Mouse (Mus musculus) limb, embryonic 13.5 days (tissue): Measurements from ENCODE around the gene Gla. TPM values are rescaled to one million over a fixed set of nuclear protein-coding genes. Genes with fewer than 3 reads are reported as not detected.

Source experiments
- ATAC-seq: fragments of 200-750 bp; cut with Nextera tagmentation; 2 replicates; pipeline ENCODE4 v1.8.0; 2017; ENCODE audit warnings: low read depth, moderate number of reproducible peaks, moderate TSS enrichment; ENCODE audit not compliant: low FRiP score
- H3K27ac ChIP-seq: fragments of 300-500 bp; sonication (generic); 2 replicates; pipeline ENCODE4 v1.5.1; 2015; ENCODE audit warnings: inconsistent platforms, mild to moderate bottlenecking, moderate library complexity
- H3K27me3 ChIP-seq: fragments of 300-500 bp; sonication (generic); 2 replicates; pipeline ENCODE4 v1.6.1; 2015; ENCODE audit warnings: mild to moderate bottlenecking, inconsistent platforms
- H3K36me3 ChIP-seq: fragments of 300-500 bp; sonication (generic); 2 replicates; pipeline ENCODE4 v1.6.1; 2015; ENCODE audit warnings: inconsistent platforms, mild to moderate bottlenecking, moderate library complexity
- H3K4me1 ChIP-seq: fragments of 300-500 bp; sonication (generic); 2 replicates; pipeline ENCODE4 v1.6.1; 2015; ENCODE audit warnings: inconsistent platforms
- H3K4me2 ChIP-seq: fragments of 300-500 bp; sonication (generic); replicated peaks from 2 replicates; pipeline ENCODE4 v1.6.1; 2015; ENCODE audit warnings: inconsistent platforms, mild to moderate bottlenecking, moderate library complexity
- H3K4me3 ChIP-seq: fragments of 300-500 bp; sonication (generic); 2 replicates; pipeline ENCODE4 v1.5.1; 2015; ENCODE audit warnings: moderate library complexity, mild to moderate bottlenecking, inconsistent platforms
- H3K9ac ChIP-seq: fragments of 300-500 bp; sonication (generic); 2 replicates; pipeline ENCODE4 v1.6.1; 2015; ENCODE audit warnings: mild to moderate bottlenecking, inconsistent platforms
- H3K9me3 ChIP-seq: fragments of 300-500 bp; sonication (generic); 2 replicates; pipeline ENCODE4 v1.6.1; 2016; ENCODE audit warnings: inconsistent platforms
- WGBS: fragments of 180-500 bp; shearing (Covaris S2); methylation state at CpG from one replicate; pipeline ENCODE4 v1.1.7; 2015; 5-methylcytosine and 5-hydroxymethylcytosine counted together
- polyA plus RNA-seq: library from polyadenylated mRNA; unstranded; fragments of >200 nt; fragmentation: Nextera tagmentation; extraction: Ambion mirVana; gene quantifications from 2 replicates; pipeline ENCODE4 v1.2.1, GENCODE M21; 2015

The Gla gene
- polyA plus RNA-seq, 1 experiment from 2014 or later: 4.4 TPM

- Histone ChIP-seq H3K9me3 (no peaks in the 10 kb centered on the region), H3K36me3 (peaks cover 2% of the 10 kb centered on the region; the same call in 1 of the 2 replicates), H3K9ac (peak overlapping the region; percentile 74), H3K4me1 (peaks cover 7% of the 10 kb centered on the region; the same call in 1 of the 2 replicates), H3K27me3 (peaks cover 4% of the 10 kb centered on the region; the same call in 1 of the 2 replicates), H3K4me2 (peak overlapping the region; percentile 69), H3K4me3 (peak overlapping the region; percentile 55), H3K27ac (no peak overlapping the region)
- WGBS: 26% methylated on average over 8 of the region's 8 CpGs
- no peak for ATAC-seq
These were observed 14.5 kb downstream of the Gla start for GRCm38 (mm10) chrX:134586447-134586846.

- H3K36me3 ChIP-seq: peaks cover 2% of the 10 kb centered on the region; the same call in 1 of the 2 replicates
- peak within 1 kb of the TSS; percentile 69 for H3K4me2 ChIP-seq
- H3K9me3 ChIP-seq: no peaks in the 10 kb centered on the region
- peak within 1 kb of the TSS; percentile 86 for H3K27ac ChIP-seq
- H3K9ac ChIP-seq: peak within 1 kb of the TSS; percentile 74
- peak; percentile 98 for ATAC-seq
- H3K4me1 ChIP-seq: peaks cover 7% of the 10 kb centered on the region; the same call in 1 of the 2 replicates
- peaks cover 4% of the 10 kb centered on the region; the same call in 1 of the 2 replicates for H3K27me3 ChIP-seq
- H3K4me3 ChIP-seq: peak within 1 kb of the TSS; percentile 55
- WGBS: 14% methylated on average over 45 of the region's 45 CpGs
These were observed 15.6 kb downstream of the Gla start, which contains the start of gene Rpl36a for GRCm38 (mm10) chrX:134585103-134586002. TSS of gene Rpl36a (plus strand) at chrX:134585654.

- H3K4me2 ChIP-seq: no peak within 1 kb of the TSS
- H3K9ac ChIP-seq: no peak within 1 kb of the TSS
- H3K4me1 ChIP-seq: peaks cover 7% of the 10 kb centered on the region; the same call in 1 of the 2 replicates
- WGBS: 84% methylated on average over 11 of the region's 11 CpGs
- H3K4me3 ChIP-seq: no peak within 1 kb of the TSS
- no peaks in the 10 kb centered on the region for H3K36me3 ChIP-seq
- no peaks in the 10 kb centered on the region for H3K9me3 ChIP-seq
- peaks cover 4% of the 10 kb centered on the region; the same call in 1 of the 2 replicates for H3K27me3 ChIP-seq
- no peak for ATAC-seq
- no peak within 1 kb of the TSS for H3K27ac ChIP-seq
These were observed 17.8 kb downstream of the Gla start, which contains the start of gene Btk for GRCm38 (mm10) chrX:134582888-134583669. TSS of gene Btk (minus strand) at chrX:134583570.

GRCm38 (mm10) chrX:134582270-134582669 lies 18.7 kb downstream of the Gla start:
- Histone ChIP-seq H3K4me2 (no peak overlapping the region), H3K9ac (no peak overlapping the region), H3K27me3 (peaks cover 6% of the 10 kb centered on the region; the same call in 1 of the 2 replicates), H3K9me3 (no peaks in the 10 kb centered on the region), H3K4me3 (no peak overlapping the region), H3K27ac (no peak overlapping the region), H3K36me3 (no peaks in the 10 kb centered on the region), H3K4me1 (peaks cover 7% of the 10 kb centered on the region; the same call in 1 of the 2 replicates)
- ATAC-seq: no peak
- WGBS: 89% methylated on average over 10 of the region's 11 CpGs

GRCm38 (mm10) chrX:134580528-134581305 lies 20.2 kb downstream of the Gla start:
- Histone ChIP-seq H3K27ac (no peak overlapping the region), H3K4me3 (no peak overlapping the region), H3K27me3 (peaks cover 6% of the 10 kb centered on the region; the same call in 1 of the 2 replicates), H3K36me3 (no peaks in the 10 kb centered on the region), H3K4me1 (no peaks in the 10 kb centered on the region), H3K4me2 (no peak overlapping the region), H3K9ac (no peak overlapping the region), H3K9me3 (no peaks in the 10 kb centered on the region)
- 85% methylated on average over 14 of the region's 14 CpGs for WGBS
- no peak for ATAC-seq

- no peaks in the 10 kb centered on the region for H3K4me1 ChIP-seq
- no peak for ATAC-seq
- no peak overlapping the region for H3K4me2 ChIP-seq
- no peak overlapping the region for H3K4me3 ChIP-seq
- no peak overlapping the region for H3K9ac ChIP-seq
- H3K27ac ChIP-seq: no peak overlapping the region
- H3K36me3 ChIP-seq: no peaks in the 10 kb centered on the region
- WGBS: 72% methylated on average over 4 of the region's 4 CpGs
- peaks cover 5% of the 10 kb centered on the region; the same call in 1 of the 2 replicates for H3K27me3 ChIP-seq
- no peaks in the 10 kb centered on the region for H3K9me3 ChIP-seq
These were observed 23.0 kb downstream of the Gla start for GRCm38 (mm10) chrX:134577896-134578295.

- 79% methylated on average over 8 of the region's 8 CpGs for WGBS
- Histone ChIP-seq H3K36me3 (no peaks in the 10 kb centered on the region), H3K4me2 (no peak overlapping the region), H3K9ac (no peak overlapping the region), H3K4me1 (no peaks in the 10 kb centered on the region), H3K27me3 (peaks cover 4% of the 10 kb centered on the region; the same call in 1 of the 2 replicates), H3K4me3 (no peak overlapping the region), H3K27ac (no peak overlapping the region), H3K9me3 (no peaks in the 10 kb centered on the region)
- no peak for ATAC-seq
These were observed 34.2 kb downstream of the Gla start for GRCm38 (mm10) chrX:134566536-134567222.

- Histone ChIP-seq H3K9me3 (no peaks in the 10 kb centered on the region), H3K4me2 (no peak overlapping the region), H3K4me3 (no peak overlapping the region), H3K27me3 (peaks cover 4% of the 10 kb centered on the region; the same call in 1 of the 2 replicates), H3K9ac (no peak overlapping the region), H3K4me1 (no peaks in the 10 kb centered on the region), H3K36me3 (no peaks in the 10 kb centered on the region), H3K27ac (no peak overlapping the region)
- no peak for ATAC-seq
- 87% methylated on average over 4 of the region's 4 CpGs for WGBS
These were observed 36.6 kb downstream of the Gla start for GRCm38 (mm10) chrX:134564326-134564725.

- no peak overlapping the region for H3K27ac ChIP-seq
- H3K9me3 ChIP-seq: no peaks in the 10 kb centered on the region
- no peak for ATAC-seq
- H3K27me3 ChIP-seq: no peaks in the 10 kb centered on the region; the same call in 1 of the 2 replicates
- WGBS: 68% methylated on average over 6 of the region's 6 CpGs
- no peak overlapping the region for H3K9ac ChIP-seq
- no peak overlapping the region for H3K4me3 ChIP-seq
- H3K4me2 ChIP-seq: no peak overlapping the region
- H3K36me3 ChIP-seq: no peaks in the 10 kb centered on the region
- no peaks in the 10 kb centered on the region for H3K4me1 ChIP-seq
These were observed 46.5 kb downstream of the Gla start for GRCm38 (mm10) chrX:134554425-134554824.

- Histone ChIP-seq H3K4me2 (no peak overlapping the region), H3K9me3 (no peaks in the 10 kb centered on the region), H3K27ac (no peak overlapping the region), H3K27me3 (no peaks in the 10 kb centered on the region; the same call in 1 of the 2 replicates), H3K4me1 (no peaks in the 10 kb centered on the region), H3K9ac (no peak overlapping the region), H3K4me3 (no peak overlapping the region), H3K36me3 (no peaks in the 10 kb centered on the region)
- WGBS: 90% methylated on average over 4 of the region's 4 CpGs
- ATAC-seq: no peak
These were observed 47.6 kb downstream of the Gla start for GRCm38 (mm10) chrX:134553326-134553725.

GRCm38 (mm10) chrX:134550903-134551302 lies 50.0 kb downstream of the Gla start:
- Histone ChIP-seq H3K4me3 (no peak overlapping the region), H3K4me2 (no peak overlapping the region), H3K27ac (no peak overlapping the region), H3K4me1 (no peaks in the 10 kb centered on the region), H3K9ac (no peak overlapping the region), H3K36me3 (no peaks in the 10 kb centered on the region), H3K27me3 (no peaks in the 10 kb centered on the region), H3K9me3 (no peaks in the 10 kb centered on the region)
- WGBS: 18% methylated on average over 5 of the region's 5 CpGs
- ATAC-seq: no peak
